Mouse (Mus musculus) adrenal gland, postnatal 25 days (tissue): ENCODE results near the gene Ralgps1. TPM values are rescaled to one million over a fixed set of nuclear protein-coding genes. Genes with fewer than 3 reads are reported as not detected.
"Not testable (repeated sequence)": the region's sequence is repeated elsewhere in the genome, so short reads cannot be mapped to it uniquely, and the experiment has no call there.

Experiments used
- DNase-seq: peaks from one replicate; pipeline ENCODE4 v3.0.0; 2021; ENCODE audit warnings: mixed read lengths
- microRNA-seq, 2 experiments: library from miRNA; unstranded; fragments of <30 nt; microRNA quantifications; one replicate each; pipeline ENCODE4 v1.2.0; 2021
- total RNA-seq: library from RNA; stranded (reverse); gene quantifications from 2 replicates; pipeline ENCODE4 v1.2.3, GENCODE M21; 2021

The Ralgps1 gene
- total RNA-seq, 1 experiment from 2014 or later: 5.7 TPM

- DNase-seq: peak; percentile 99
Observed at GRCm38 (mm10) chr2:33130526-33131483, 240.5 kb downstream of the Ralgps1 start.

GRCm38 (mm10) chr2:33130141-33130525 is 241.2 kb downstream of the Ralgps1 start:
- peak; percentile 51 for DNase-seq

- DNase-seq: no peak
Observed at GRCm38 (mm10) chr2:33129696-33130095, 241.6 kb downstream of the Ralgps1 start.

GRCm38 (mm10) chr2:33129005-33129404 is 242.3 kb downstream of the Ralgps1 start:
- DNase-seq: no peak

GRCm38 (mm10) chr2:33127271-33127670 is 244.0 kb downstream of the Ralgps1 start:
- DNase-seq: no peak

GRCm38 (mm10) chr2:33122856-33123255 is 248.4 kb downstream of the Ralgps1 start:
- no peak for DNase-seq

GRCm38 (mm10) chr2:33100536-33100935 is 270.8 kb downstream of the Ralgps1 start:
- no peak for DNase-seq

- not testable (repeated sequence) for DNase-seq
Observed at GRCm38 (mm10) chr2:33097326-33097725, 274.0 kb downstream of the Ralgps1 start.

GRCm38 (mm10) chr2:33095221-33095671 is 276.0 kb downstream of the Ralgps1 start:
- DNase-seq: no peak

GRCm38 (mm10) chr2:33090620-33091520 is 280.4 kb downstream of the Ralgps1 start:
- no peak for DNase-seq

GRCm38 (mm10) chr2:33090033-33090400 is 281.3 kb downstream of the Ralgps1 start:
- not testable (repeated sequence) for DNase-seq

GRCm38 (mm10) chr2:33089356-33090032 is 281.8 kb downstream of the Ralgps1 start:
- no peak for DNase-seq

GRCm38 (mm10) chr2:33086671-33087363 is 284.5 kb downstream of the Ralgps1 start:
- DNase-seq: no peak

- no peak for DNase-seq
Observed at GRCm38 (mm10) chr2:33086016-33086596, 285.2 kb downstream of the Ralgps1 start.

- DNase-seq: no peak
Observed at GRCm38 (mm10) chr2:33084221-33084620, 287.1 kb downstream of the Ralgps1 start.

Small RNAs within 50 kb of the gene (microRNA-seq; reads per million reads assigned to microRNA genes)
- 0 reads per million in 2 experiments for gene Gm25998

Other genes with a start within 250 kb of the Ralgps1 start
- gene Garnl3, start 239.8 kb downstream of the Ralgps1 start, total RNA-seq: 17.3 and 19.2 TPM in 2 replicates
- 21.2 and 23.6 TPM in 2 replicates for gene Angptl2, start 155.4 kb downstream of the Ralgps1 start, total RNA-seq
- gene Zbtb34, start 59.8 kb upstream of the Ralgps1 start, total RNA-seq: 8.0 and 12.5 TPM in 2 replicates
- 22.2 and 27.4 TPM in 2 replicates for gene Zbtb43, start 97.1 kb upstream of the Ralgps1 start, total RNA-seq